Mouse (Mus musculus): ENCODE results near the gene Spata21. TPM values are rescaled to one million over a fixed set of nuclear protein-coding genes. Genes with fewer than 3 reads are reported as not detected.

Spata21 gene
- polyA plus RNA-seq, 1 experiment, result not detected

GRCm38 (mm10) chr4:141146491-141147033 is 58.4 kb downstream of the Spata21 start:
- Histone ChIP-seq H3K27ac (ENCODE audit: insufficient read depth, low read depth, low read length) (peak overlapping the region; percentile 99), H3K4me3 (ENCODE audit: insufficient read depth, low read length) (peak overlapping the region; percentile 99), H3K4me1 (ENCODE audit: control insufficient read depth, insufficient read depth, low read length) (peaks cover 26% of the 10 kb centered on the region)
- TF ChIP-seq POLR2A (IDR thresholded peaks at IDR 0.05; ENCODE audit: borderline replicate concordance, low read depth, low read length), result no peak
- TF ChIP-seq CTCF (IDR thresholded peaks at IDR 0.05; ENCODE audit: low read depth, low read length), result no peak

GRCm38 (mm10) chr4:141147112-141148008 is 59.2 kb downstream of the Spata21 start, which contains the start of gene Fbxo42:
Gene Fbxo42, plus strand, starts transcription at chr4:141147913.
- H3K27ac ChIP-seq (ENCODE audit: insufficient read depth, low read depth, low read length), result peak within 1 kb of the TSS; percentile 99
- H3K4me3 ChIP-seq (ENCODE audit: insufficient read depth, low read length), result peak within 1 kb of the TSS; percentile 99
- TF ChIP-seq POLR2A (IDR thresholded peaks at IDR 0.05; ENCODE audit: borderline replicate concordance, low read depth, low read length) (no peak), CTCF (IDR thresholded peaks at IDR 0.05; ENCODE audit: low read depth, low read length) (peak; percentile 53; the same call in 1 of the 2 replicates)
- peaks cover 28% of the 10 kb centered on the region for H3K4me1 ChIP-seq (ENCODE audit: control insufficient read depth, insufficient read depth, low read length)

- H3K27ac ChIP-seq (ENCODE audit: insufficient read depth, low read depth, low read length), result peak overlapping the region; percentile 38
- peaks cover 27% of the 10 kb centered on the region for H3K4me1 ChIP-seq (ENCODE audit: control insufficient read depth, insufficient read depth, low read length)
- TF ChIP-seq CTCF (IDR thresholded peaks at IDR 0.05; ENCODE audit: low read depth, low read length) (no peak), POLR2A (IDR thresholded peaks at IDR 0.05; ENCODE audit: borderline replicate concordance, low read depth, low read length) (no peak)
- H3K4me3 ChIP-seq (ENCODE audit: insufficient read depth, low read length), result peak overlapping the region; percentile 99
Observed at GRCm38 (mm10) chr4:141148009-141148801, 60.1 kb downstream of the Spata21 start.

GRCm38 (mm10) chr4:141149116-141149515 is 61.0 kb downstream of the Spata21 start:
- no peak for TF ChIP-seq CTCF (IDR thresholded peaks at IDR 0.05; ENCODE audit: low read depth, low read length)
- no peak for TF ChIP-seq POLR2A (IDR thresholded peaks at IDR 0.05; ENCODE audit: borderline replicate concordance, low read depth, low read length)
- H3K4me1 ChIP-seq (ENCODE audit: control insufficient read depth, insufficient read depth, low read length), result peaks cover 28% of the 10 kb centered on the region
- no peak overlapping the region for H3K27ac ChIP-seq (ENCODE audit: insufficient read depth, low read depth, low read length)
- peak overlapping the region; percentile 99 for H3K4me3 ChIP-seq (ENCODE audit: insufficient read depth, low read length)

- H3K4me1 ChIP-seq (ENCODE audit: control insufficient read depth, insufficient read depth, low read length), result peaks cover 79% of the 10 kb centered on the region
- H3K27ac ChIP-seq (ENCODE audit: insufficient read depth, low read depth, low read length), result peak overlapping the region; percentile 83
- TF ChIP-seq POLR2A (IDR thresholded peaks at IDR 0.05; ENCODE audit: borderline replicate concordance, low read depth, low read length) (no peak), CTCF (IDR thresholded peaks at IDR 0.05; ENCODE audit: low read depth, low read length) (no peak)
- H3K4me3 ChIP-seq (ENCODE audit: insufficient read depth, low read length), result no peak overlapping the region
Observed at GRCm38 (mm10) chr4:141157485-141157884, 69.4 kb downstream of the Spata21 start.

- peak overlapping the region; percentile 83 for H3K27ac ChIP-seq (ENCODE audit: insufficient read depth, low read depth, low read length)
Observed at GRCm38 (mm10) chr4:141158609-141159008, 70.5 kb downstream of the Spata21 start.

GRCm38 (mm10) chr4:141159093-141159492 is 71.0 kb downstream of the Spata21 start:
- Histone ChIP-seq H3K4me3 (ENCODE audit: insufficient read depth, low read length) (no peak overlapping the region), H3K27ac (ENCODE audit: insufficient read depth, low read depth, low read length) (peak overlapping the region; percentile 83), H3K4me1 (ENCODE audit: control insufficient read depth, insufficient read depth, low read length) (peaks cover 86% of the 10 kb centered on the region)
- no peak for TF ChIP-seq POLR2A (IDR thresholded peaks at IDR 0.05; ENCODE audit: borderline replicate concordance, low read depth, low read length)
- no peak for TF ChIP-seq CTCF (IDR thresholded peaks at IDR 0.05; ENCODE audit: low read depth, low read length)

More at GRCm38 (mm10) chr4:141158609-141159008, 70.5 kb downstream of the Spata21 start:
- TF ChIP-seq POLR2A (IDR thresholded peaks at IDR 0.05; ENCODE audit: borderline replicate concordance, low read depth, low read length) (no peak), CTCF (IDR thresholded peaks at IDR 0.05; ENCODE audit: low read depth, low read length) (no peak)
- Histone ChIP-seq H3K4me1 (ENCODE audit: control insufficient read depth, insufficient read depth, low read length) (peaks cover 84% of the 10 kb centered on the region), H3K4me3 (ENCODE audit: insufficient read depth, low read length) (no peak overlapping the region)

- TF ChIP-seq POLR2A (IDR thresholded peaks at IDR 0.05; ENCODE audit: borderline replicate concordance, low read depth, low read length) (no peak), CTCF (IDR thresholded peaks at IDR 0.05; ENCODE audit: low read depth, low read length) (no peak)
- H3K4me1 ChIP-seq (ENCODE audit: control insufficient read depth, insufficient read depth, low read length), result peaks cover 86% of the 10 kb centered on the region
- H3K4me3 ChIP-seq (ENCODE audit: insufficient read depth, low read length), result no peak overlapping the region
- H3K27ac ChIP-seq (ENCODE audit: insufficient read depth, low read depth, low read length), result peak overlapping the region; percentile 83
Observed at GRCm38 (mm10) chr4:141159666-141160065, 71.5 kb downstream of the Spata21 start.

GRCm38 (mm10) chr4:141160193-141160592 is 72.1 kb downstream of the Spata21 start:
- Histone ChIP-seq H3K27ac (ENCODE audit: insufficient read depth, low read depth, low read length) (peak overlapping the region; percentile 83), H3K4me3 (ENCODE audit: insufficient read depth, low read length) (no peak overlapping the region), H3K4me1 (ENCODE audit: control insufficient read depth, insufficient read depth, low read length) (peaks cover 83% of the 10 kb centered on the region)
- no peak for TF ChIP-seq POLR2A (IDR thresholded peaks at IDR 0.05; ENCODE audit: borderline replicate concordance, low read depth, low read length)

Data from bone marrow macrophage, adult 2 months (primary cell).